Mouse (Mus musculus): ENCODE data around the gene Stard3nl.

- no peak for TF ChIP-seq CTCF (IDR thresholded peaks at IDR 0.05; ENCODE audit: extremely low read depth, insufficient read depth, insufficient read length, insufficient replicate concordance)
- TF ChIP-seq POLR2A (IDR thresholded peaks at IDR 0.05; ENCODE audit: low read depth, low read length): no peak
These were observed 16.3 kb upstream of the Stard3nl start for GRCm38 (mm10) chr13:19411886-19412285.
